Mouse (Mus musculus): ENCODE results near the gene Cpsf4l.
"Not testable (repeated sequence)": the region's sequence is repeated elsewhere in the genome, so short reads cannot be mapped to it uniquely, and the experiment has no call there.

Gene Cpsf4l

DNA sequence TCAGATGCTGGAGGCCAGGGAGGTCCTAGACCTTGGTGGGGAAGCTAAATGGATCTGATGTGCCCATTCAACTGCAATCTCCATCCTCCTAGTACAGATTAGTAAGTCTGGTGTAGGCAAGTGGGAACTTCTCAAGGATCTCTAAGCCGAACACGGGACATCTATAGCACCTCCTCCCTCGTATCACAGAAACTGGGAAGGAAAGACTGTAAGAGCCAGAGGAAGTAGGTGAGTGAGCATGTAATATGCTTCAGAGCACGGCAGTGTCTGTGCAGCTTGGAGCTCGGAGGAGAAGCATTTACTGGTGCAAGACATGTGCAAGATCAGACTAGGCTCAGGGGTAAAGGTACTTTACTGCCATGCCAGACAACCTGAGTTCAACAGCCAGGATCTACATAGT, 41.0 kb downstream of the Cpsf4l start:
- DNase-seq (ENCODE audit: low read depth, low spot score): no peak

GRCm38 (mm10) chr11:113667704-113668103, 42.1 kb downstream of the Cpsf4l start:
- no peak for DNase-seq (ENCODE audit: low read depth, low spot score)

DNA sequence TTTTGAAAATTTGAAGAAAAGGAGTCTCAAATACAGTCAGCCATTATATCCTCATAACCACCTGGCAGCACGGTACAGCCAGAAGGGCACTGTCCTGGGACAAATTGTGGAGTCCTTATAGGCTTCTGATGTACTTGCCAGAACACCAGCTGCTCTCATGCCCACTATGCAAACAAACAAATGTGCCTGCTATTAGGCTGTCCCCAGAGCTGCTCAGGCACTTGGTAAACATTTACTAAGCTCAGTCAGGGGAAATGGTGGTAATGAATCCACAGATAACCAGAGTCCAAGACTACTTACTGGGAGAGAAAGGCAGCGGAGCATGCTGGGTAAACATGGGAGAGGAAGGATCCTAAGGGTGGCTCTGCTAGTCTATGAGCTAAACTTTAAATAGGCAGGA, 42.7 kb downstream of the Cpsf4l start:
- no peak for DNase-seq (ENCODE audit: low read depth, low spot score)

GRCm38 (mm10) chr11:113666648-113667047, 43.2 kb downstream of the Cpsf4l start:
- DNase-seq (ENCODE audit: low read depth, low spot score): no peak

- no peak for DNase-seq (ENCODE audit: low read depth, low spot score)
Observed at GRCm38 (mm10) chr11:113666205-113666604, 43.6 kb downstream of the Cpsf4l start.

- DNase-seq (ENCODE audit: low read depth, low spot score): no peak
Observed at GRCm38 (mm10) chr11:113664279-113664678, 45.5 kb downstream of the Cpsf4l start.

DNA sequence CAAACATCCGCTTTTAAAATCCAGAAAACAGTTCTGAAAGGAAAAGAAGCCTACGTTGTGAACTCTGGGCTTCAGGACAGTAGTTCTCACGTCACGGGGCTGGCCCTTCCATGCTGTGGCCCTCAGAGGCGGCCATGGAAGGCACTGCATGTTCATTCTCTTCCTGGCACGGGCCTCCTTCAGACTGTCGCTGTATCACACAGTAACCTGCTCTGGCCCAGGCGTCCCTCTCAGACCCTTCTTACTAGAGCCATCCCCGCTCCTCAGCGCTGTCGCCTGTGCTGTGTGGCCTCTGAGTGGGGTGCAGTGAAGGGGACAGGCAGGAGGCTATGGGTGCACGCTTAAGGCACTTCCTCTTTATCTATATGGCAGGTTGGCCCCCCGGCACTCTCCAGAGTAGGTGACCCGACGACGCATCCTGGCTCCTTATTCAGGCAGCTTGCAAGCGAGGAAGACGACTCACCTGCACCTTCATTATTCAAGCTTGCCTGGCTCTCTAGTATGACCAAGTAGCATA, 47.9 kb downstream of the Cpsf4l start:
- no peak for DNase-seq (ENCODE audit: low read depth, low spot score)

- DNase-seq (ENCODE audit: low read depth, low spot score): no peak
Observed at GRCm38 (mm10) chr11:113660940-113661339, 48.9 kb downstream of the Cpsf4l start.

- DNase-seq (ENCODE audit: low read depth, low spot score): not testable (repeated sequence)
Observed at GRCm38 (mm10) chr11:113660213-113660612, 49.6 kb downstream of the Cpsf4l start.

- no peak for DNase-seq (ENCODE audit: low read depth, low spot score)
Observed at GRCm38 (mm10) chr11:113658763-113659162, 51.1 kb downstream of the Cpsf4l start.

GRCm38 (mm10) chr11:113658319-113658718, 51.5 kb downstream of the Cpsf4l start:
- no peak for DNase-seq (ENCODE audit: low read depth, low spot score)

DNA sequence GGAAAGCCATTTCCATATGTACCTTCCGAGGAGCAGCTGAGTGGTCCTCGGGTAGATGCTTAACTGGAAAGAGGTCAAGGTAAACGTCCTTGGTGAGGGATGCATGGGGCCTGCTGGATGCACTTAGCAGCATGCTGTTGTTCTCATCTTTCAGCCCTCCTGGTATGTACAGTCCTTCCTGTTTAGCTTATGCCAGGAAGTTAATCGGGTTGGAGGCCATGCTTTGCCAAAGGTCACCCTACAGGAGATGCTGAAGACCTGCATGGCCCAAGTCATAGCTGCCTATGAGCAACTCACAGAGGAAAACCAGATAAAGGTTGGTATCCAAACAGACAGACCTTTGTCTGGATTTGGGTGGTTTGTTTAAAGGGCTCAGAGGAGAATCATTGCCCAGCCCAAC, 52.6 kb downstream of the Cpsf4l start:
- no peak for DNase-seq (ENCODE audit: low read depth, low spot score)

GRCm38 (mm10) chr11:113656511-113656932, 53.3 kb downstream of the Cpsf4l start:
- DNase-seq (ENCODE audit: low read depth, low spot score): no peak

DNA sequence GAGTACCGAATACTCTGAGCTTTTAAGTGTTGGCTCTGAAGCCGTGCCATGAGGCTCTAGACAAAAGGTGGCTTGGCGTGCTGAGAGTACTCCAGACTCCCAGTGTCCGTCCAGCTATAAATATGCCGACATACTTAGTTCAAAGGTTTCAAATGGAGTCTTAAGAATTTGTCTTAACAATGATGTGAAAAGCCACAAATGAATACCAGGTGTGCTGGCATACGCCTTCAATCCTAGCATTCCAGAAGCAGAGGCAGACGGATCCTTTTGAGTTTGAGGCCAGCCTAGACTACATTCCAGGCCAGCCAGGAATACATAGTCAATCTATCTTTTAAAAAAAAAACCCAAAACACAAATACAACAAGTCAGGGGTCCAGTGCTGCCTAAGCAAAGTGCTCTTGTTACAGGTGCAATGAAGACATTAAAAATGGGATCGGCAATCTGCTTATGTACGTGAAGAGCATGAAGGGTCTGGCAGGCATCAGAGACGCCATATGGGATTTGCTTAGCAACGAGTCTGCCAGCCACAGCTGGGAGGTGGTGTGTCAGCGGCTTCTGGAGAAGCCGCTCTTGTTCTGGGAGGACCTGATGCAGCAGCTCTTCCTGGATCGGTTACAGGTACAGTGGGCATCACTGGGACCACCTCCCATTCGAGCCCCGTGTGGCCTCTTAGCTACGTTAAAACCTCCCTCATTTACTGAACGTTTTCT, 55.1 kb downstream of the Cpsf4l start:
- DNase-seq (ENCODE audit: low read depth, low spot score): no peak

- DNase-seq (ENCODE audit: low read depth, low spot score): no peak
Observed at GRCm38 (mm10) chr11:113654105-113654504, 55.7 kb downstream of the Cpsf4l start.

- DNase-seq (ENCODE audit: low read depth, low spot score): no peak
Observed at GRCm38 (mm10) chr11:113652516-113652915, 57.3 kb downstream of the Cpsf4l start.

DNA sequence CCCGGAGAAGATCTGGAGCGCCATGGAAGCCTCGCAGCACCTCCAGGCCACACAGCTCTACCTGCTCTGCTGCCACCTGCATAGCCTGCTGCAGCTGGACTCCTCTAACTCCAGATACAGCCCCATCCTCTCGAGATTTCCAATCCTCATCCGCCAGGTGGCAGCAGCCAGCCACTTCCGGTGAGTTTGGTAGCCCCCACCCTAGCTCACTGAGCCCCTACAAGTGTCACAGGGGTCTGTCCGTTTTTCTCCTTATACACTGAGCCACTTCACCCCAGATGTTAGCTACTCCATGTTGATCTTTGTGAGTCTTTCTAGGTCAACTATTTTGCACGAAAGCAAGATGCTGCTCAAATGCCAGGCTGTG, 57.9 kb downstream of the Cpsf4l start:
- DNase-seq (ENCODE audit: low read depth, low spot score): no peak

- no peak for DNase-seq (ENCODE audit: low read depth, low spot score)
Observed at GRCm38 (mm10) chr11:113651206-113651906, 58.5 kb downstream of the Cpsf4l start.

DNA sequence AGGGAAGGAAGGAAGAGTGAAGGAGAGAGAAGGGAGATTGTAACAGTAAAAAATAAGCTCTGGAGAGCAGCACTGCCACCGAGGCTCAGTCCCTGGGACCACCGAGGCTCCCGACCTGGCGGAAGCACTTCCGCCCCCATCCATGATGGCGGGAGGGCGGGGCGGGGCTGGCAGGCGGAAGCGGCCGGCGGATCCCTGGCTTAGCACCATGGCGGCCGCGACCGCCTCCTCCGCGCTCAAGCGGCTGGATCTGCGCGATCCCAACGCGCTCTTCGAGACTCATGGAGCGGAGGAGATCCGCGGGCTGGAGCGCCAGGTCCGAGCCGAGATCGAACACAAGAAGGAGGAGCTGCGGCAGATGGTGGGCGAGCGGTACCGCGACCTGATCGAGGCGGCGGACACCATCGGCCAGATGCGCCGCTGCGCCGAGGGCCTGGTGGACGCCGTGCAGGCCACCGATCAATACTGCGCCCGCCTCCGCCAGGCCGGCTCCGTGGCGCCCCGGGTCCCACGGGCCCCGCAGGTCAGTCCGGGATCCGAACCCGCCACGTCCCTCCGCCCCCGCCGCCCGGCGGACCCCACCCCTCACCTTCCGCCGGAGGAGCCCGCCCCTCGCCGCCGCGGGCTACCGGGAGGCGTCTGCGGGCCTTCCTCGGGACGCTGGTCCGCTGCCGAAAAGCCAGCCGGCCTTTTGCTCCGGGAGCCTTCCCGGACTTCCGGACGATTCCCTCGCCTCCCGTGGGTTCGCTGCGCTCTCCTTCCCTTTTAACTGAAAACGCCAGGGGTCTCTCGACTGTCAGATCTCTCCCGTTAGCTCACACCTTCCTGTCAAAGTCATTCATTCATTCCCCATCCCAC, 60.2 kb downstream of the Cpsf4l start, which contains the start of gene Slc39a11:
Slc39a11 (minus strand) TSS at position 727 of the 858 bp plus-strand sequence.
- DNase-seq (ENCODE audit: low read depth, low spot score): no peak

GRCm38 (mm10) chr11:113648690-113649352, 61.0 kb downstream of the Cpsf4l start, which contains the start of gene Cog1:
TSS of gene Cog1 (plus strand) at chr11:113649169.
- DNase-seq (ENCODE audit: low read depth, low spot score): no peak
